Mouse (Mus musculus) skeletal muscle tissue, adult 2 months (tissue): ENCODE measurements around the gene Zfyve16.

Experiments used
- DNase-seq: peaks from one replicate; pipeline ENCODE4 v3.0.0-alpha.2; 2012; ENCODE audit warnings: low read depth, low spot score

Gene Zfyve16

GRCm38 (mm10) chr13:92467891-92468290 lies 62.8 kb downstream of the Zfyve16 start:
- no peak for DNase-seq

- no peak for DNase-seq
Observed at GRCm38 (mm10) chr13:92464698-92465097, 66.0 kb downstream of the Zfyve16 start.

- DNase-seq = no peak
Observed at GRCm38 (mm10) chr13:92446872-92447271, 83.8 kb downstream of the Zfyve16 start.

- DNase-seq = no peak
Observed at GRCm38 (mm10) chr13:92440286-92440685, 90.4 kb downstream of the Zfyve16 start.

- no peak for DNase-seq
Observed at GRCm38 (mm10) chr13:92438656-92439055, 92.0 kb downstream of the Zfyve16 start.
